Mouse (Mus musculus) lung, embryonic 14.5 days (tissue): Measurements from ENCODE around the gene Gm20388. TPM values are rescaled to one million over a fixed set of nuclear protein-coding genes. Genes with fewer than 3 reads are reported as not detected.
"Not testable (repeated sequence)": the region's sequence is repeated elsewhere in the genome, so short reads cannot be mapped to it uniquely, and the experiment has no call there.

Experiments used
- ATAC-seq: fragments of 200-750 bp; cut with Nextera tagmentation; 2 replicates; pipeline ENCODE4 v1.8.0; 2017; ENCODE audit warnings: mild to moderate bottlenecking, moderate TSS enrichment, moderate library complexity; ENCODE audit not compliant: insufficient read depth
- DNase-seq: peaks from one replicate; pipeline ENCODE4 v3.0.0-alpha.2; 2015
- H3K27ac ChIP-seq: fragments of 300-500 bp; sonication (generic); 2 replicates; pipeline ENCODE4 v1.5.1; 2014; ENCODE audit warnings: low read depth, mild to moderate bottlenecking, moderate library complexity
- H3K27me3 ChIP-seq: fragments of 300-500 bp; sonication (generic); 2 replicates; pipeline ENCODE4 v1.6.1; 2014; ENCODE audit warnings: low read length, control low read depth; ENCODE audit not compliant: insufficient read depth
- H3K36me3 ChIP-seq: fragments of 300-500 bp; sonication (generic); 2 replicates; pipeline ENCODE4 v1.6.1; 2014; ENCODE audit warnings: control low read depth; ENCODE audit not compliant: insufficient read depth
- H3K4me1 ChIP-seq: fragments of 300-500 bp; sonication (generic); 2 replicates; pipeline ENCODE4 v1.6.1; 2014; ENCODE audit warnings: antibody characterized with exemption, control low read depth; ENCODE audit not compliant: insufficient read depth
- H3K4me2 ChIP-seq: fragments of 300-500 bp; sonication (generic); 2 replicates; pipeline ENCODE4 v1.6.1; 2014; ENCODE audit warnings: mild to moderate bottlenecking
- H3K4me3 ChIP-seq: fragments of 300-500 bp; sonication (generic); 2 replicates; pipeline ENCODE4 v1.5.1; 2014; ENCODE audit warnings: low read depth, low read length
- H3K9ac ChIP-seq: fragments of 300-500 bp; sonication (generic); 2 replicates; pipeline ENCODE4 v1.6.1; 2014
- H3K9me3 ChIP-seq: fragments of 300-500 bp; sonication (generic); 2 replicates; pipeline ENCODE4 v1.6.1; 2016; ENCODE audit warnings: low read depth, low read length, control low read depth
- CTCF ChIP-seq: IDR thresholded peaks from 2 replicates; pipeline ENCODE4 v1.5.1; 2016; ENCODE audit warnings: antibody characterized with exemption, low read depth
- WGBS: fragments of 180-500 bp; shearing (Covaris S2); extraction: QIAGEN DNeasy Blood & Tissue Kit; methylation state at CpG from one replicate; pipeline ENCODE4 v1.1.7; 2014; 5-methylcytosine and 5-hydroxymethylcytosine counted together
- polyA plus RNA-seq: library from polyadenylated mRNA; unstranded; fragments of >200 nt; fragmentation: Nextera tagmentation; extraction: Ambion mirVana; gene quantifications from 2 replicates; pipeline ENCODE4 v1.2.1, GENCODE M21; 2014

Gm20388 gene
- polyA plus RNA-seq, 1 experiment from 2014 or later = not detected

GRCm38 (mm10) chr8:121129265-121129940, 1218.8 kb downstream of the Gm20388 start:
- TF ChIP-seq CTCF = no peak
- no peaks in the 10 kb centered on the region for H3K36me3 ChIP-seq
- no peaks in the 10 kb centered on the region for H3K9me3 ChIP-seq
- H3K4me3 ChIP-seq = peak overlapping the region; percentile 44
- peak overlapping the region; percentile 73 for H3K4me2 ChIP-seq
- no peak overlapping the region; the same call in 1 of the 2 replicates for H3K27ac ChIP-seq
- DNase-seq = no peak
- peaks cover 58% of the 10 kb centered on the region for H3K27me3 ChIP-seq
- H3K9ac ChIP-seq = peak overlapping the region; percentile 58
- no peak for ATAC-seq
- WGBS = 27% methylated on average over 16 of the region's 16 CpGs
- no peaks in the 10 kb centered on the region; the same call in 1 of the 2 replicates for H3K4me1 ChIP-seq

- DNase-seq = peak; percentile 89
- Histone ChIP-seq H3K36me3 (no peaks in the 10 kb centered on the region), H3K9ac (no peak overlapping the region), H3K4me2 (peak overlapping the region; percentile 73), H3K4me1 (no peaks in the 10 kb centered on the region; the same call in 1 of the 2 replicates), H3K4me3 (peak overlapping the region; percentile 14; the same call in 1 of the 2 replicates), H3K27ac (no peak overlapping the region), H3K9me3 (no peaks in the 10 kb centered on the region), H3K27me3 (peaks cover 48% of the 10 kb centered on the region)
- WGBS = 29% methylated on average over 5 of the region's 5 CpGs
- TF ChIP-seq CTCF = peak; percentile 79
- ATAC-seq = no peak
These were observed 1219.9 kb downstream of the Gm20388 start for GRCm38 (mm10) chr8:121130522-121130921.

GRCm38 (mm10) chr8:121132961-121133513, 1222.4 kb downstream of the Gm20388 start:
- 72% methylated on average over 5 of the region's 5 CpGs for WGBS
- peaks cover 27% of the 10 kb centered on the region for H3K27me3 ChIP-seq
- ATAC-seq (no peak), DNase-seq (no peak)
- no peak for TF ChIP-seq CTCF
- no peak overlapping the region for H3K4me3 ChIP-seq
- no peaks in the 10 kb centered on the region; the same call in 1 of the 2 replicates for H3K9me3 ChIP-seq
- H3K9ac ChIP-seq = no peak overlapping the region
- no peaks in the 10 kb centered on the region for H3K36me3 ChIP-seq
- no peak overlapping the region for H3K27ac ChIP-seq
- H3K4me1 ChIP-seq = no peaks in the 10 kb centered on the region
- no peak overlapping the region for H3K4me2 ChIP-seq

- Histone ChIP-seq H3K4me1 (no peaks in the 10 kb centered on the region), H3K27me3 (peaks cover 16% of the 10 kb centered on the region), H3K9me3 (no peaks in the 10 kb centered on the region; the same call in 1 of the 2 replicates), H3K4me3 (no peak overlapping the region), H3K36me3 (no peaks in the 10 kb centered on the region), H3K27ac (no peak overlapping the region), H3K9ac (no peak overlapping the region), H3K4me2 (no peak overlapping the region)
- ATAC-seq = no peak
- TF ChIP-seq CTCF = no peak
- no peak for DNase-seq
- 85% methylated on average over 10 of the region's 10 CpGs for WGBS
These were observed 1223.5 kb downstream of the Gm20388 start for GRCm38 (mm10) chr8:121134102-121134501.

DNA sequence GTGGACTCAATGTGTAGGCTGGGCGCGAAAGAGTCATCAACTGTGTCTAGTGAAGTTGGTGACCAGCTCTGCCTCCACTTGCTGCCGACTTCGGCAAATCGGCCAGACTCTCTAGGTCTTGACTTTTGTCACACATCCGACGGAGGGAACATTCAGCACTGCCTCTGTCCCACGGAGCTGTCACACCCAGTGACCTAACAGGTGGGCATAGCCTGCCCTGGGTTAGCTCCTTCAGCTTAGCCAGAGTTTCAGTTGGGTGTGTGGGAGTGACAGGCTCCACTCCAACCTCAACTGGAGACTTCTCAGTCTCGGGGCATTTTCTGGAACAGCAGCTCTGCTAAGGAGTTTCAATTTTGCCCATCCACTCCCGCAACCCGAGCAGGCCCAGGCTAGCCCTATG, 1223.9 kb downstream of the Gm20388 start:
- no peaks in the 10 kb centered on the region for H3K4me1 ChIP-seq
- DNase-seq (no peak), ATAC-seq (no peak)
- H3K27me3 ChIP-seq = peaks cover 12% of the 10 kb centered on the region
- no peak overlapping the region for H3K27ac ChIP-seq
- 88% methylated on average over 11 of the region's 11 CpGs for WGBS
- no peaks in the 10 kb centered on the region for H3K36me3 ChIP-seq
- H3K4me2 ChIP-seq = no peak overlapping the region
- TF ChIP-seq CTCF = no peak
- H3K9me3 ChIP-seq = no peaks in the 10 kb centered on the region; the same call in 1 of the 2 replicates
- H3K4me3 ChIP-seq = no peak overlapping the region
- H3K9ac ChIP-seq = no peak overlapping the region

- Histone ChIP-seq H3K27me3 (0 out of 2 replicates have a peak, but pooled peaks cover 4% of the 10 kb centered on the region), H3K9ac (no peak overlapping the region), H3K27ac (no peak overlapping the region), H3K4me2 (no peak overlapping the region), H3K4me3 (no peak overlapping the region), H3K4me1 (no peaks in the 10 kb centered on the region), H3K9me3 (no peaks in the 10 kb centered on the region; the same call in 1 of the 2 replicates), H3K36me3 (no peaks in the 10 kb centered on the region)
- ATAC-seq (no peak), DNase-seq (no peak)
- WGBS = 93% methylated on average over 6 of the region's 6 CpGs
- peak; percentile 28; the same call in 1 of the 2 replicates for TF ChIP-seq CTCF
These were observed 1226.2 kb downstream of the Gm20388 start for GRCm38 (mm10) chr8:121136856-121137255.

- not testable (repeated sequence) for H3K27me3 ChIP-seq, H3K4me1 ChIP-seq, ATAC-seq, H3K4me2 ChIP-seq, DNase-seq, H3K4me3 ChIP-seq, H3K27ac ChIP-seq, H3K36me3 ChIP-seq, H3K9ac ChIP-seq, H3K9me3 ChIP-seq
- 66% methylated on average over 4 of the region's 6 CpGs for WGBS
These were observed 1235.0 kb downstream of the Gm20388 start for GRCm38 (mm10) chr8:121145457-121146134.
